Mouse (Mus musculus) lung, postnatal 0 days (tissue): ENCODE data around the gene Nisch.

Experiments used
- CTCF ChIP-seq: IDR thresholded peaks from 2 replicates; pipeline ENCODE4 v1.5.1; 2016; ENCODE audit warnings: antibody characterized with exemption, mild to moderate bottlenecking
- EP300 ChIP-seq: IDR thresholded peaks from 2 replicates; pipeline ENCODE4 v1.6.1; 2016; ENCODE audit warnings: antibody characterized with exemption, mild to moderate bottlenecking, control low read depth

DNA sequence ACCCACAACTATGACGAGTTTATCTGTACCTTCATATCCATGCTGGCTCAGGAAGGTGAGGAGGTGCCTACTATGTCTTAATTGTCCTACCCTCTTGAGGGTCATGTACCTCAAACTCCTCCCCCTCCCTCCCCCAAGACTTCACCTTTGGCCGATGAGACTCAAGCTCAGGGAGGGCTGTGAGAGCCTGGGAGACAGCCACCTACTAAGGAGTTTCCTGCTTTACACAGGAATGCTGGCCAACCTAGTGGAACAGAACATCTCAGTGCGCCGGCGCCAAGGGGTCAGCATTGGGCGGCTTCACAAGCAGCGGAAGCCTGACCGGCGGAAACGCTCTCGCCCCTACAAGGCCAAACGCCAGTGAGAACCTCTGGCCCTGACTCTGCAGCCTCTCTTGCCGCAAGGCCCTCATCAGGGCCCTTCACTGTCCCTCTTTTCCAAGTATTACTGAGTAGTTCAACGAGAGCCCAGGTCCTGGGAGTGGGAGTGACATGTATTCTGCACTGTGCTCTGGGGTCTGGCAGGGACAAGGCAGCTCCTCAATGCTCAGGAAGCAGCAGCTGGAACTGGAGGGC lies 41.8 kb upstream of the Nisch start:
- TF ChIP-seq CTCF (no peak), EP300 (no peak)
